Mouse (Mus musculus) lung, embryonic 14.5 days (tissue): Measurements from ENCODE around the gene Ihh. TPM values are rescaled to one million over a fixed set of nuclear protein-coding genes. Genes with fewer than 3 reads are reported as not detected.
A peak's percentile ranks its signal among the peaks of the same experiment; 100 is the strongest.

ENCODE experiments used
- ATAC-seq: fragments of 200-750 bp; cut with Nextera tagmentation; 2 replicates; pipeline ENCODE4 v1.8.0; 2017; ENCODE audit warnings: mild to moderate bottlenecking, moderate TSS enrichment, moderate library complexity; ENCODE audit not compliant: insufficient read depth
- DNase-seq: peaks from one replicate; pipeline ENCODE4 v3.0.0-alpha.2; 2015
- H3K27ac ChIP-seq: fragments of 300-500 bp; sonication (generic); 2 replicates; pipeline ENCODE4 v1.5.1; 2014; ENCODE audit warnings: low read depth, mild to moderate bottlenecking, moderate library complexity
- H3K27me3 ChIP-seq: fragments of 300-500 bp; sonication (generic); 2 replicates; pipeline ENCODE4 v1.6.1; 2014; ENCODE audit warnings: low read length, control low read depth; ENCODE audit not compliant: insufficient read depth
- H3K36me3 ChIP-seq: fragments of 300-500 bp; sonication (generic); 2 replicates; pipeline ENCODE4 v1.6.1; 2014; ENCODE audit warnings: control low read depth; ENCODE audit not compliant: insufficient read depth
- H3K4me1 ChIP-seq: fragments of 300-500 bp; sonication (generic); 2 replicates; pipeline ENCODE4 v1.6.1; 2014; ENCODE audit warnings: antibody characterized with exemption, control low read depth; ENCODE audit not compliant: insufficient read depth
- H3K4me2 ChIP-seq: fragments of 300-500 bp; sonication (generic); 2 replicates; pipeline ENCODE4 v1.6.1; 2014; ENCODE audit warnings: mild to moderate bottlenecking
- H3K4me3 ChIP-seq: fragments of 300-500 bp; sonication (generic); 2 replicates; pipeline ENCODE4 v1.5.1; 2014; ENCODE audit warnings: low read depth, low read length
- H3K9ac ChIP-seq: fragments of 300-500 bp; sonication (generic); 2 replicates; pipeline ENCODE4 v1.6.1; 2014
- H3K9me3 ChIP-seq: fragments of 300-500 bp; sonication (generic); 2 replicates; pipeline ENCODE4 v1.6.1; 2016; ENCODE audit warnings: low read depth, low read length, control low read depth
- CTCF ChIP-seq: IDR thresholded peaks from 2 replicates; pipeline ENCODE4 v1.5.1; 2016; ENCODE audit warnings: antibody characterized with exemption, low read depth
- WGBS: fragments of 180-500 bp; shearing (Covaris S2); extraction: QIAGEN DNeasy Blood & Tissue Kit; methylation state at CpG from one replicate; pipeline ENCODE4 v1.1.7; 2014; 5-methylcytosine and 5-hydroxymethylcytosine counted together
- polyA plus RNA-seq: library from polyadenylated mRNA; unstranded; fragments of >200 nt; fragmentation: Nextera tagmentation; extraction: Ambion mirVana; gene quantifications from 2 replicates; pipeline ENCODE4 v1.2.1, GENCODE M21; 2014

Gene Ihh
- polyA plus RNA-seq, 1 experiment from 2014 or later, result 0.14 TPM

DNA sequence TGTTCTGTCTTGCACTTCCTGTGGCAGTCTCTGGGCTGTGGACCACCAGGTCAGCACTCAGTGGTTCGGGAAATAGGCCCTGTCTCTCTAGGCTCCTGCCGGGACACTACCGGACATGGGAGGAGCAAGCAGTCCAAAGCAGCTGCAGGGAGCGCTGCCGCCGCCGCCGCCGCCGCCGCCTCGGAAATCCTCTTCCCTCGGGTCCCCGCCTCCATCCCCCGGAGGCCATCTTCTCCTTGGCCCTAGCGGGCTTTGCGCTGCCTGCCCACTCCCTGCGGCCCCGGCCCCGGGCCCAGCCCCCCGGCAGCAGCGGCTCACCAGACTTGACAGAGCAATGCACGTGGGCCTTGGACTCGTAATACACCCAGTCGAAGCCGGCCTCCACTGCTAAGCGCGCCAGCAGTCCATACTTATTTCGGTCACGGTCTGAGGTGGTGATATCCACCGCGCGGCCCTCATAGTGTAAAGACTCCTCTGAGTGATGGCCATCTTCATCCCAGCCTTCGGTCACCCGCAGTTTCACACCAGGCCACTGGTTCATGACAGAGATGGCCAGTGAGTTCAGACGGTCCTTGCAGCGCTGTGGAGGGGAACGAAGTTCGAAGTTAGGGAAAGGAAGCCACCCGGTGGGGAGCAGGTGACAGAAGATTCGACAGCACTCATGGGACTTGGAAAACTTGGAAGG, 3.3 kb downstream of the Ihh start:
- no peaks in the 10 kb centered on the region for H3K9me3 ChIP-seq
- peak overlapping the region; percentile 58 for H3K4me2 ChIP-seq
- H3K27ac ChIP-seq, result no peak overlapping the region
- H3K4me3 ChIP-seq, result peak overlapping the region; percentile 28
- TF ChIP-seq CTCF, result no peak
- peaks cover 4% of the 10 kb centered on the region; the same call in 1 of the 2 replicates for H3K4me1 ChIP-seq
- ATAC-seq, result no peak
- WGBS, result 3% methylated on average over 38 of the region's 41 CpGs
- peak; percentile 50 for DNase-seq
- peak overlapping the region; percentile 16; the same call in 1 of the 2 replicates for H3K9ac ChIP-seq
- H3K36me3 ChIP-seq, result no peaks in the 10 kb centered on the region
- peaks cover 69% of the 10 kb centered on the region for H3K27me3 ChIP-seq

- no peaks in the 10 kb centered on the region for H3K36me3 ChIP-seq
- H3K9ac ChIP-seq, result no peak overlapping the region
- no peak overlapping the region for H3K4me2 ChIP-seq
- ATAC-seq, result no peak
- no peak for TF ChIP-seq CTCF
- H3K9me3 ChIP-seq, result no peaks in the 10 kb centered on the region
- no peak overlapping the region for H3K27ac ChIP-seq
- H3K4me1 ChIP-seq, result no peaks in the 10 kb centered on the region
- no peak for DNase-seq
- peaks cover 6% of the 10 kb centered on the region; the same call in 1 of the 2 replicates for H3K27me3 ChIP-seq
- no peak overlapping the region for H3K4me3 ChIP-seq
- 45% methylated on average over 12 of the region's 12 CpGs for WGBS
Measured at GRCm38 (mm10) chr1:74941651-74942360, 9.7 kb downstream of the Ihh start.

- no peak for TF ChIP-seq CTCF
- WGBS, result 1% methylated on average over 3 of the region's 3 CpGs
- no peak overlapping the region for H3K27ac ChIP-seq
Measured at GRCm38 (mm10) chr1:74939762-74940161, 11.7 kb downstream of the Ihh start.

GRCm38 (mm10) chr1:74936221-74936830, 15.1 kb downstream of the Ihh start:
- Histone ChIP-seq H3K27me3 (peaks cover 5% of the 10 kb centered on the region; the same call in 1 of the 2 replicates), H3K9ac (no peak overlapping the region), H3K4me2 (no peak overlapping the region), H3K36me3 (no peaks in the 10 kb centered on the region), H3K4me1 (no peaks in the 10 kb centered on the region), H3K4me3 (no peak overlapping the region), H3K9me3 (no peaks in the 10 kb centered on the region), H3K27ac (no peak overlapping the region)
- 43% methylated on average over 12 of the region's 12 CpGs for WGBS
- no peak for TF ChIP-seq CTCF
- DNase-seq (no peak), ATAC-seq (no peak)

More at GRCm38 (mm10) chr1:74939762-74940161, 11.7 kb downstream of the Ihh start:
- H3K4me3 ChIP-seq, result no peak overlapping the region
- H3K4me1 ChIP-seq, result no peaks in the 10 kb centered on the region
- no peaks in the 10 kb centered on the region for H3K9me3 ChIP-seq
- H3K4me2 ChIP-seq, result no peak overlapping the region
- H3K9ac ChIP-seq, result no peak overlapping the region
- peak; percentile 52 for DNase-seq
- no peak for ATAC-seq
- H3K36me3 ChIP-seq, result no peaks in the 10 kb centered on the region
- peaks cover 5% of the 10 kb centered on the region; the same call in 1 of the 2 replicates for H3K27me3 ChIP-seq

GRCm38 (mm10) chr1:74935402-74935801, 16.1 kb downstream of the Ihh start, which contains the start of gene Cfap65:
Gene Cfap65 (minus strand): TSS chr1:74935599.
- peak; percentile 72 for DNase-seq
- TF ChIP-seq CTCF, result no peak
- Histone ChIP-seq H3K27ac (no peak within 1 kb of the TSS), H3K4me1 (no peaks in the 10 kb centered on the region), H3K9ac (no peak within 1 kb of the TSS), H3K4me2 (peak within 1 kb of the TSS; percentile 45; the same call in 1 of the 2 replicates), H3K9me3 (no peaks in the 10 kb centered on the region), H3K4me3 (no peak within 1 kb of the TSS; the same call in 1 of the 2 replicates), H3K36me3 (no peaks in the 10 kb centered on the region), H3K27me3 (peaks cover 5% of the 10 kb centered on the region; the same call in 1 of the 2 replicates)
- ATAC-seq, result no peak
- 1% methylated on average over 18 of the region's 18 CpGs for WGBS

GRCm38 (mm10) chr1:74927621-74928296, 23.7 kb downstream of the Ihh start:
- WGBS, result 73% methylated on average over 9 of the region's 9 CpGs
- Histone ChIP-seq H3K36me3 (no peaks in the 10 kb centered on the region), H3K4me3 (no peak overlapping the region), H3K4me2 (no peak overlapping the region), H3K27me3 (peaks cover 3% of the 10 kb centered on the region; the same call in 1 of the 2 replicates), H3K9ac (no peak overlapping the region), H3K4me1 (no peaks in the 10 kb centered on the region), H3K27ac (no peak overlapping the region), H3K9me3 (no peaks in the 10 kb centered on the region)
- ATAC-seq (no peak), DNase-seq (no peak)
- no peak for TF ChIP-seq CTCF
